Mouse (Mus musculus): ENCODE measurements around the gene Vinac1. TPM values are rescaled to one million over a fixed set of nuclear protein-coding genes. Genes with fewer than 3 reads are reported as not detected.

Gene Vinac1
- polyA plus RNA-seq, 1 experiment: 0.36 TPM

- 25% methylated on average over 2 of the region's 2 CpGs for WGBS
- H3K4me1 ChIP-seq (ENCODE audit: control insufficient read depth, insufficient read depth, low read length): no peaks in the 10 kb centered on the region; the same call in 1 of the 2 replicates
- no peak overlapping the region for H3K4me3 ChIP-seq (replicated peaks; ENCODE audit: insufficient read depth, low read depth, low read length)
- TF ChIP-seq POLR2A (IDR thresholded peaks at IDR 0.05; ENCODE audit: borderline replicate concordance, insufficient read depth, low read length) (no peak), CTCF (IDR thresholded peaks at IDR 0.05; ENCODE audit: borderline replicate concordance, insufficient read depth, low read depth, low read length) (no peak)
- no peaks in the 10 kb centered on the region for H3K27me3 ChIP-seq (ENCODE audit: control insufficient read depth, insufficient read depth, low read length)
- H3K27ac ChIP-seq (ENCODE audit: insufficient read depth, low read length): no peak overlapping the region
- DNase-seq: peak in 1 of 2 experiments; percentile 28
These were observed 31.2 kb upstream of the Vinac1 start for GRCm38 (mm10) chr2:129079194-129079593.

- no peaks in the 10 kb centered on the region for H3K27me3 ChIP-seq (ENCODE audit: control insufficient read depth, insufficient read depth, low read length)
- no peaks in the 10 kb centered on the region; the same call in 1 of the 2 replicates for H3K4me1 ChIP-seq (ENCODE audit: control insufficient read depth, insufficient read depth, low read length)
- H3K4me3 ChIP-seq (replicated peaks; ENCODE audit: insufficient read depth, low read depth, low read length): no peak overlapping the region
- 83% methylated on average over 3 of the region's 3 CpGs for WGBS
- TF ChIP-seq POLR2A (IDR thresholded peaks at IDR 0.05; ENCODE audit: borderline replicate concordance, insufficient read depth, low read length) (no peak), CTCF (IDR thresholded peaks at IDR 0.05; ENCODE audit: borderline replicate concordance, insufficient read depth, low read depth, low read length) (peak; percentile 10; the same call in 1 of the 2 replicates)
- DNase-seq: no peak
- no peak overlapping the region for H3K27ac ChIP-seq (ENCODE audit: insufficient read depth, low read length)
These were observed 30.3 kb upstream of the Vinac1 start for GRCm38 (mm10) chr2:129078313-129078712.

GRCm38 (mm10) chr2:129070296-129070695 lies 22.3 kb upstream of the Vinac1 start:
- Histone ChIP-seq H3K27me3 (ENCODE audit: control insufficient read depth, insufficient read depth, low read length) (no peaks in the 10 kb centered on the region), H3K4me3 (replicated peaks; ENCODE audit: insufficient read depth, low read depth, low read length) (no peak overlapping the region), H3K27ac (ENCODE audit: insufficient read depth, low read length) (no peak overlapping the region), H3K4me1 (ENCODE audit: control insufficient read depth, insufficient read depth, low read length) (peaks cover 2% of the 10 kb centered on the region; the same call in 1 of the 2 replicates)
- WGBS: 91% methylated on average over 3 of the region's 3 CpGs
- no peak for DNase-seq
- no peak for TF ChIP-seq POLR2A (IDR thresholded peaks at IDR 0.05; ENCODE audit: borderline replicate concordance, insufficient read depth, low read length)
- TF ChIP-seq CTCF (IDR thresholded peaks at IDR 0.05; ENCODE audit: borderline replicate concordance, insufficient read depth, low read depth, low read length): no peak

- under 1% methylated on average over 20 of the region's 20 CpGs for WGBS
- Histone ChIP-seq H3K27ac (ENCODE audit: insufficient read depth, low read length) (peak overlapping the region; percentile 62; the same call in 1 of the 2 replicates), H3K4me3 (replicated peaks; ENCODE audit: insufficient read depth, low read depth, low read length) (peak overlapping the region; percentile 89), H3K4me1 (ENCODE audit: control insufficient read depth, insufficient read depth, low read length) (peaks cover 2% of the 10 kb centered on the region), H3K27me3 (ENCODE audit: control insufficient read depth, insufficient read depth, low read length) (no peaks in the 10 kb centered on the region)
- peak; percentile 61 to 69 for DNase-seq
- TF ChIP-seq CTCF (IDR thresholded peaks at IDR 0.05; ENCODE audit: borderline replicate concordance, insufficient read depth, low read depth, low read length): no peak
- TF ChIP-seq POLR2A (IDR thresholded peaks at IDR 0.05; ENCODE audit: borderline replicate concordance, insufficient read depth, low read length): no peak; the same call in 1 of the 2 replicates
These were observed 18.4 kb upstream of the Vinac1 start for GRCm38 (mm10) chr2:129066326-129066725.

- peaks cover 2% of the 10 kb centered on the region for H3K4me1 ChIP-seq (ENCODE audit: control insufficient read depth, insufficient read depth, low read length)
- H3K27me3 ChIP-seq (ENCODE audit: control insufficient read depth, insufficient read depth, low read length): no peaks in the 10 kb centered on the region
- under 1% methylated on average over 62 of the region's 62 CpGs for WGBS
- TF ChIP-seq POLR2A (IDR thresholded peaks at IDR 0.05; ENCODE audit: borderline replicate concordance, insufficient read depth, low read length) (peak; percentile 81), CTCF (IDR thresholded peaks at IDR 0.05; ENCODE audit: borderline replicate concordance, insufficient read depth, low read depth, low read length) (no peak)
- peak within 1 kb of the TSS; percentile 89 for H3K4me3 ChIP-seq (replicated peaks; ENCODE audit: insufficient read depth, low read depth, low read length)
- peak; percentile 83 to 86 for DNase-seq
- peak within 1 kb of the TSS; percentile 84 for H3K27ac ChIP-seq (ENCODE audit: insufficient read depth, low read length)
These were observed 17.7 kb upstream of the Vinac1 start, which contains the start of gene Ttl for GRCm38 (mm10) chr2:129065437-129066282. Gene Ttl, plus strand, starts transcription at chr2:129065942.

- Histone ChIP-seq H3K4me3 (replicated peaks; ENCODE audit: insufficient read depth, low read depth, low read length) (no peak overlapping the region), H3K27me3 (ENCODE audit: control insufficient read depth, insufficient read depth, low read length) (no peaks in the 10 kb centered on the region), H3K4me1 (ENCODE audit: control insufficient read depth, insufficient read depth, low read length) (no peaks in the 10 kb centered on the region; the same call in 1 of the 2 replicates), H3K27ac (ENCODE audit: insufficient read depth, low read length) (no peak overlapping the region)
- no peak for DNase-seq
- TF ChIP-seq POLR2A (IDR thresholded peaks at IDR 0.05; ENCODE audit: borderline replicate concordance, insufficient read depth, low read length) (no peak), CTCF (IDR thresholded peaks at IDR 0.05; ENCODE audit: borderline replicate concordance, insufficient read depth, low read depth, low read length) (no peak)
- WGBS: 82% methylated on average over 10 of the region's 10 CpGs
These were observed 13.6 kb upstream of the Vinac1 start for GRCm38 (mm10) chr2:129061456-129062059.

GRCm38 (mm10) chr2:129057920-129058361 lies 10.0 kb upstream of the Vinac1 start:
- DNase-seq: no peak
- Histone ChIP-seq H3K4me3 (replicated peaks; ENCODE audit: insufficient read depth, low read depth, low read length) (no peak overlapping the region), H3K27me3 (ENCODE audit: control insufficient read depth, insufficient read depth, low read length) (no peaks in the 10 kb centered on the region), H3K4me1 (ENCODE audit: control insufficient read depth, insufficient read depth, low read length) (no peaks in the 10 kb centered on the region), H3K27ac (ENCODE audit: insufficient read depth, low read length) (no peak overlapping the region)
- 91% methylated on average over 6 of the region's 6 CpGs for WGBS
- TF ChIP-seq CTCF (IDR thresholded peaks at IDR 0.05; ENCODE audit: borderline replicate concordance, insufficient read depth, low read depth, low read length) (no peak), POLR2A (IDR thresholded peaks at IDR 0.05; ENCODE audit: borderline replicate concordance, insufficient read depth, low read length) (no peak)

Measured in cerebellum, adult 2 months (tissue).